Mouse (Mus musculus): ENCODE results near the gene Igf2bp1. TPM values are rescaled to one million over a fixed set of nuclear protein-coding genes. Genes with fewer than 3 reads are reported as not detected.

The Igf2bp1 gene
- total RNA-seq, 2 experiments from 2014 or later, result 0.12 TPM; not detected in 1

- DNase-seq (ENCODE audit: extremely low spot score in 1 of 2, low spot score in 1 of 2), result no peak
Measured at GRCm38 (mm10) chr11:95907805-95908524, 97.8 kb downstream of the Igf2bp1 start.

Small RNA genes within 50 kb of the gene (microRNA-seq; reads per million reads assigned to microRNA genes)
- 0 reads per million in 2 experiments for gene Mir3063

Other genes with a start within 250 kb of the Igf2bp1 start
- gene Phospho1, start 181.4 kb downstream of the Igf2bp1 start, total RNA-seq (2021), result 10 to 100 TPM; 55.6 to 64.3 TPM
- gene Gngt2, start 168.7 kb downstream of the Igf2bp1 start, total RNA-seq (2021), result 1 to 10 TPM; 3.3 to 3.8 TPM
- 1 to 10 TPM; 5.4 to 8.1 TPM for gene Abi3, start 163.5 kb downstream of the Igf2bp1 start, total RNA-seq (2021)
- gene B4galnt2, start 91.0 kb downstream of the Igf2bp1 start, total RNA-seq (2021), result not detected
- gene Gip, start 18.6 kb upstream of the Igf2bp1 start, total RNA-seq (2021), result not detected
- gene Snf8, start 28.9 kb upstream of the Igf2bp1 start, total RNA-seq (2021), result 100 to 1,000 TPM in 1 of 2 experiments, 10 to 100 TPM in 1; 99.8 to 103 TPM
- gene Ube2z, start 59.4 kb upstream of the Igf2bp1 start, total RNA-seq (2021), result 10 to 100 TPM; 51.6 to 58.2 TPM
- gene Atp5g1, start 69.7 kb upstream of the Igf2bp1 start, total RNA-seq (2021), result 100 to 1,000 TPM; 430 to 475 TPM
- not detected for gene Calcoco2, start 106.0 kb upstream of the Igf2bp1 start, total RNA-seq (2021)
- gene Ttll6, start 127.8 kb upstream of the Igf2bp1 start, total RNA-seq (2021), result under 1 TPM; 0.12 to 0.40 TPM
- not detected for gene Hoxb13, start 188.4 kb upstream of the Igf2bp1 start, total RNA-seq (2021)

Data from layer of hippocampus, postnatal 25 days (tissue).